Mouse (Mus musculus): ENCODE measurements around the gene Tulp1. TPM values are rescaled to one million over a fixed set of nuclear protein-coding genes. Genes with fewer than 3 reads are reported as not detected.
"Not testable (repeated sequence)": the region's sequence is repeated elsewhere in the genome, so short reads cannot be mapped to it uniquely, and the experiment has no call there.

The Tulp1 gene
- total RNA-seq, 2 experiments from 2014 or later, result not detected

DNA sequence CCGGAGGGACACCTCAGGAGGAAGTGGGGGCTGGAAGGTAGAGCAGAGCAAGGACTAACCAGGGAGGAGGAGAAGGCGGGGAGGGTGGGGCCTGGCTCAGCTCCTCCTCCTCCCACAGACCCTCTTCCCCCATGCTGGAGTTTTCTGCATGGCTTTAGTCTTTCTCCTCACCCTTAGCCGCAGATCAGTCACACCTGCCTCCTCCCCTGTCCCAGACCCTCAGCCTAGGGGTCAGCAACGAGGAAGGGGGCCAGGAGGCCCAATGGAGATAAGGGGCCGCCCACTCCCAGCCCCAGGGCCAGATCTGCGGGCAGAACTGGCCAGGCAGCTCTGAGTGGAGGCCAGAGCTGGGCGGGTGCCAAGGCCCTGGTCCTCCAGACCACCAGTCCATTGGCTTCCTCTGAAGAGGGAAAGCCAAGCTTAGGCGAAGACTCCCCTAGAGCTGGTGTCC is 19.7 kb downstream of the Tulp1 start:
- DNase-seq (ENCODE audit: low spot score in 2 of 2), result no peak
- intact Hi-C loops (cut with DNase I), result no loop called here

DNA sequence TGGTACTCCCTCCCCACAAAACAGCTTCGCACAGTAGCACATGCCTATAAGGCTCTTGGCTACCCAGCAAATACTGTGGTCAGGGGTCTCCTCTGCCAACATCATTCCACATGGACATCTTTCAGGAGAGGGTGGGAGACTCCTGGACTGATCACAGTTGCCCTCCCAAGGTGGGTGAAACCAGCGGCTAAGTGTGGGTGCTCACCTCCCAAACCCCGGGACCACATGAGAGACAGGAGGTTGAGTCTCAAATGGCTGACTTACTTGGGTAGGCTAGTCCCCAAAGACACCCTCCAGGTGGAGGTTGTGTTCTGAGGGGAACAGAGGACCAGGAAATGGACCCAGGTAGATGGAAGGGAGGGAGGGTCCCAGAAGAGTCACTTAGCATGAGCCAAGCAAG is 20.4 kb downstream of the Tulp1 start:
- DNase-seq (ENCODE audit: low spot score in 2 of 2), result no peak
- intact Hi-C loops (cut with DNase I), result no loop called here

DNA sequence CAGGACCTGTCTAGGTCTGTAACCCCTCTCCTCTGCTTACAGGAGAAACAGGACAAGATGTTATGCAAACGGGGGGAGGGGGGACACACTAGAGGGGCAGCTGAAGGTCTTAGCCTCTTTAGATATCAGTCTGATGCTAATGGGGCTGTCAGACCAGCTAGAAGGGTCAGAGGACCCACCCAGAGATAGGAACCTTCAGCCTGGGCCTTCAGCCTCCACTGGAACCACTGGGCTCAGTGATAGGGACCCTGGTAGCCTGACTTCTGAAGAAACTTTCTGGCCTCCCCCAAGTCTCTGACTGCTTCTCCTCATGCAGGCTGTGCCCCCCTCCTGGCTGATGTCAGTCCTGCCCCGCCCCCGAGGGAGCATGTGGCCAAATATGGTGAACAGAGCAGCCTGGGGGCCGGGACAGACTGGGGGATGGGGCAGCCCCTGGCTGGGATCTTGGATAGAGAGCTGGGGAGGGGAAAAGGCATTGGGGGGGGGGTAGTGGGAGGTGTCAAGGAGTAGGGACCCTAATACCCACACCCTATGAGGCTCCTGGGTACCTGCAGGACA is 20.9 kb downstream of the Tulp1 start:
- intact Hi-C loops (cut with DNase I), result no loop called here
- DNase-seq (ENCODE audit: low spot score in 2 of 2), result no peak

DNA sequence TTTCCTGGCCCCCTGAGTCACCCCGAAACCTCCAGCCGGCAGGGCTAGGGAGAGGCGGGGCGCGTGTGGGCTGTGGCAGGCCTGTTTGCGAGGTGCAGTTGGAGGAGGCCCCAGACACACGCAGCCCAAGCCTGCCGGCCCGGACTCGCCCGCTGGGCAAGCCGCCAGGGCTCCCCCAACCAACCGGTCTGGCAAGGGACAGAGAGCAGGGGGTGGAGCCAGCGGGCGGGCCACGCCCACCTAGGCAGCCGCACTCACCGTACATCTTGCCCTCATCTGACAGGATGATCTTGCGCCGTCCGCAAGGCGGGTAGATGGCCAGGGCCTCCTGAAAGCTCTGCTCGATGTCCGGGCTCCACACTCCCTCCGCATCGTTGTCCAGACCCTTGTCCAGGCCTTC is 23.9 kb downstream of the Tulp1 start:
- peak; percentile 51 to 53 for DNase-seq (ENCODE audit: low spot score in 2 of 2)
- intact Hi-C loops (cut with DNase I), result no loop called here

DNA sequence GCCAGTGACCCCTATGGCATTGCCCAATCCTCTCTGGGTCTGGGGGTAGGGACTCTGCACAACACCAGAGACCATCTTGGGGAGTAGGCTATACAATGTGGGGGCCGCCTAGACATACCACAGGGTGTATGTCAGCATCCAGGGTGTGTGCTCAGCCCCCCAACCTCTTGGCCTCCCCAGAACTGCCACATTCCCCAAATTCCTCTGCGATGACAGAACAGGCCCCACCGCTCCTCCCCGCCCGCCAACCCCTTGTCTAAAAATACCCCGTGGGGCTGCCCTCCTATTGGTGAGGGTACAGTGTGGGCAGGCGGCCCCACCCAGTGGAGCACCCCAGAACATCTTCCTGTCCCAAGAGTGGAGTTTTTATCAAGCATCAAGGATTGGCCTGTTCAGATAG is 24.4 kb downstream of the Tulp1 start:
- intact Hi-C loops (cut with DNase I), result no loop called here
- no peak for DNase-seq (ENCODE audit: low spot score in 2 of 2)

DNA sequence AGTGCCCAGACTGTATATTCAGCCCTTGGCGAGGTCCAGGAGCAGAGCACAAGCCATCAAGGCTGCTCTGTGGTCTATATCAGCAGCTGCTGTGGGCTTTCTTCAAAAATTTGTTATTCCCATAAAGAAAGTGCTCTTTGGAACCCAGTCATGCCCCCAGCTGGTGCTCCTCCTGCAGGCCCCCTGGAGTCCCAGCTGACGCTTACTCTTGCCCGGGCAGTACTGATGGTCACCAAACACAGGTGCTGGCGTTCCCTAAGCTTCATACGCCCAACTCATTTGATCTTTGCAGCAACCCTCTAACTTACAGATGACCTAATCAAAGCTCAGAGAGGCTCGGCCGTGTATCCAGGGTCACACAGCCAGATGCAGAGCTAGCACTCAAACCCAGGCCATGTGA is 27.5 kb downstream of the Tulp1 start:
- intact Hi-C loops (cut with DNase I), result no loop called here
- no peak for DNase-seq (ENCODE audit: low spot score in 2 of 2)

DNA sequence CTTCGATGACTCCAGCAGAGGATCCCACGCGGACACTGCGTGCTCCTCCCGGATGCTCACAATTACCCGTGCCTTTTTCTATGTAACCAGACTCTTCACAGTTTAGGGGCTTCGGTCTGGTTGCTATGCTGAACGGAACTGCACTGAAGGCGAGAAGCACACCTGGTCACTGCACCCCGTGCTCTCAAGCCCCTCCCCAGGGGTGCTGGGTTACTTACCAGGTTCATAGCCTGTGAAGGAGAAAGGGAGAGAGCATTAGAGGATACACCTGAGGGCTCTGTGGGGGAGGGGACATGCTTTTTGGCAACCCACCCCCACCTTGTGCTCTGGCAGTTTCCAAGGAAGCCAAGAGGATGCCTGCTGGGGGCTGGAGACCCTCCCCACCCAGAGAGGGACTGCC is 29.8 kb downstream of the Tulp1 start:
- intact Hi-C loops (cut with DNase I), result no loop called here
- no peak for DNase-seq (ENCODE audit: low spot score in 2 of 2)

DNA sequence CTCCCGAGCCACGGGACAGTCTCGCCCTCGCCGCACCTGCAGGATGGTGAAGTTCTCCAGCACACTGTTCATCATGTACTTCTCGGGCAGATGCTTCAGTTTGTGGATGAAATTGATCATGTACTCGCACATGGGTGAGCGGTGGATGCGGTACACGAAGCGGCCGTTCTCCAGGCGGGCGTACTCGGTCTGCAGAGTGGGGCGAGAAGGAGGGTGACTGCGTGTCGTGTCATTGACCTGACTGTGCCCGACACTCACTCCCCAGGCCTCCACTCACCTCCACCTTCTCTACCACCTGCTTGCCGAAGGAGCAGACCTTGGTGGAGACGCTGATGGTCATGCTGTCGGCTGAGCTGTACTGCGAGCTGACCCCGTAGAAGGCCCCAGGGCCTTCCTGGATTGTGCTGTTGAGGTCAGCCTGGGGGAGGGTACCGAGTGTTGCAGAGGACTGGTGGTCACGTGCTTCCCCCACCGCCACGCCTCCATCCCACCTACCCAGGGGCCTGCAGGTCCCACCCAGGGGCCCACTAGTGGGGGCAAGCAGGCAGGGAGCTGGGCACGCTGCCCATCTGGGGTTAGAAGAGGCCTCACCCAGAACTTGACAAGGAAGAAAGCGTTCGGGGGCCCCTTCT is 32.0 kb downstream of the Tulp1 start:
- DNase-seq (ENCODE audit: low spot score in 2 of 2), result no peak
- intact Hi-C loops (cut with DNase I), result no loop called here

DNA sequence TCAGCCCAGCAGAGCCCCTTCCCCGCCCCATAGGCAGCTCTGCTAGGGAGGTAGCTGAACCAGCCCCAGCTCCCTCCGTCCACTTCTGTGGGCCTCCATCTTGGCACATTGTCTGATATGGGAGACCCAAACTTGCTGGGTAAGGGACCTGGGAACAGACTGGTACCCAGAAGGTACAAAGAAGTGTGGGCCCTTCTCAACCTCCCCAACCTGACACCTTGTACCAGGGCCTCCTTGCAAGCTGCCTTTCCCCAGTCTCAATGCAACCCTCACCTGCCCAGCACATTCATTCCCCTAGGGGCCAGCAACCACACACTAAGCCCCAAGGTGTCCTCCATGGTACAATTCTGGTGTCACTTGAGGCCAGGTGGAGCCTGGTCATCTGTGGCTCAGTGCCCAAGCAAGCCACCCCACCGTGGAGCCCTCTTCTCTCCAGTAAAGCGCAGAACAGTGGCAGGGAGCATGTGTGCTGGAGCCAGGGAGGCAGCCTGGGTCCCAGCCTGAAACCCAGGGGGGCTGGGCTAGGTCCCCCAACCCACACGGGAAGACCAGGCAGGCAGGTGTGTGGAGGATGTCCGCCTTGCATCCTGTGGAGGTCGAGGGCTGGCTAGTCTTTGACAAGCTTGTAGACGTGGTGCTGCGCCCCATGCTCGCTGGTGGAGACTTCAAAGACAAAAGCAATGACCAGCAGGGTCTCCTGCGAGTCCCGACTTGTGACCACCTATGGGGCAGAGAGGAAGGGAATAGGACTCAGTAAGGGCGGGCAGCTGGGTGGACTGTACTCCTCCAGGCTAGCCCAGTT is 32.7 kb downstream of the Tulp1 start:
- intact Hi-C loops (cut with DNase I), result no loop called here
- no peak for DNase-seq (ENCODE audit: low spot score in 2 of 2)

DNA sequence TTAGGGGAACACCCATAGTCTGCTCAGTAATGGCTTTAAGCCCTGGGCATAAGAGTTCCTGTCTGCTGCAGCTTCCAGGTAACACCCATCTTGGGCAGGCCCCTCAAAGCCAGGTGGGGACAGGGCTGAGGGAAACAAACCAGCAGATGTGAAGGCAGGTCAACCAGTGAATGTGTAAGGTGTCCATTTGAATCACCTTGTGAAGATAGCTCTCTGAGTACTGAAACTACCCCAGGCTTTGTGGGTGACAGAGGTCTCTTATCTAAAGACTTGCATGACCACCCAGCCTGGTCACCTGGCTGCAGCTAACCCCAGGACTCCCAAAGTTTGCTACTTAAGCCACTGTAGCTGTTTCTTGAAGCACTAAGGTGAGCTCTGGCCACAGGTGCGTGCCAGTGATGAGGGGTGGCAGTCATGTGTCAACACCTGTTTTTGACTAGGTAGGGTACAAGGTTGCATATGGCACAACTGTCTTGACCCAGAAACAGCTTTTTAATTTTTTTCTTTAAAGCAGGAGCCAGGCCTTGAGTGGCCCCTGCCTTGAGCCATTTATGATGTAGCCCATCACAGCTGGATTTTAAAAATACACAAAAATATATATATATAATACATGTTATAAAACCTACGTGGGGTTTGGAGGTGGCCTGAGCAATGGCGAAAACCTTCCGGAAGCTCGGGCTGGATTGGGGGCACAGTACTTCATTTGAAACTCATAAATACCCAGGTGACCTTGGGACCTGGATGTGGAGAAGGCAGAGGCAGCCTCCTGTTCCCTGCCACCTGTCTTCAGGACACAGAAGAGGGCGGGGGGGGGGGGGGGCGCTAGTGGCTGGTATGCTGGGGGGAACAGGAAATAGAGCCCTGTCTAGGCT is 33.5 kb downstream of the Tulp1 start:
- intact Hi-C loops (cut with DNase I), result no loop called here
- no peak for DNase-seq (ENCODE audit: low spot score in 2 of 2)

DNA sequence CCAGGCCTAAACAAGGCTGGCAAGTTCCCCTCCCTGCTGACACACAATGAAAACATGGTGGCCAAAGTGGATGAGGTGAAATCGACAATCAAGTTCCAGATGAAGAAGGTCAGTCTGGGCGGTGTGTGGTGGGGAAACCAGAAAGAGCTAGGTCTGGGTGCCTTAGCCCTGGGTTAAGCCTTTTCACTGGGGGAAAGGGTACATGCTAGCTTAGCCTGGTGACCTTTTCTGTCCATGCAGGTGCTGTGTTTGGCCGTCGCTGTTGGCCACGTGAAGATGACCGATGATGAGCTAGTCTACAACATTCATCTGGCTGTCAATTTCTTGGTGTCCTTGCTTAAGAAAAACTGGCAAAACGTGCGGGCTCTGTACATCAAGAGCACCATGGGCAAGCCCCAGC is 34.4 kb downstream of the Tulp1 start:
- intact Hi-C loops (cut with DNase I); DNase-seq (ENCODE audit: low spot score in 2 of 2): not testable (repeated sequence)

DNA sequence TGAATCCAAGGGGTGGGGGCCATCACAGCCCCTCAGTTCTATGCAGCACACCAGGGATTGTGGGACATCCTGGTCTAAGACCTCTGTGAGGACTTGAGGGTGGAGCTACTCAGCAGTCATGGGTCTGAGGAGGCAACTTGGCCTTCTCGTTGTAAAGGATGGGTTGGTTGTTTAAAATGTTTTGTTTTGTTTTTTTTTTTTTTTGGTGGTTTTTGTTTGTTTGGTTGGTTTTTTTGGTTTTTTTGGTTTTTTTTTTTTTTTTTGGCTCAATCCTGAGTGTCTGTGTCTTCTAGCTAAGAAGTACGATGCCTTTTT is 34.8 kb downstream of the Tulp1 start:
- intact Hi-C loops (cut with DNase I), result no loop called here
- DNase-seq (ENCODE audit: low spot score in 2 of 2), result no peak

DNA sequence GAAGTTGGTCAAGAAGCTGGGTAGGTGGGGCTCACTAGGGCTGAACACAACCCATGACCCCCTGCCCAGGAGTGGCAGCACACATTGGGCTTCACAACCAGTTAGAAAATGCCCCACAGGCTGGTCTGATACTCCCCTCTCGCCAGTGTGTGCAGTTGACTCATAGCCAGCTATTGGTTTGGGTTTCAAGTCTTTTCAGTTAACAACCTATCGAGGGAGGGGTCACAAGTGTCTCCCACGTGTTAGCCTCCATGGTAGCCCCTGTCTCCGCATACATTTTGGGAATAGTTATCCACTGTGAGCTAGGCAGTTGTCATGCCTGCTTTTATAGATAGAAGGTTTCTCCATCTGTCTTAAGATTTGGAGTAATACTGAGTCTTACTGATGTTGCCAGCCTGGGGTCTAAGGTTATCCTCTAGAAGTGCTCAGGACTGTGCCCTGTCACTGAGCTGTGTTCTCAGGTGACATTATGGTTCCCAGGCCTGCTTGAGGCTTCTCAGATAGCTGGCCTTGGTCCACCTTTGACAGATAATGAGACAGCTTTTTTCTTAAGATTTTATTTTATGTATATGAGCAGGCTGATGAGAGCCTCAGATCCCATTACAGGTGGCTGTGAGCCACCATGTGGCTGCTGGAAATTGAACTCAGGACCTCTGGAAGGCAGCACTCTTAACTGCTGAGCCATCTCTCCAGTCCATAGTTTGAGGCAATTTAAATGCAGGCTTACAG is 35.4 kb downstream of the Tulp1 start:
- DNase-seq (ENCODE audit: low spot score in 2 of 2), result no peak

DNA sequence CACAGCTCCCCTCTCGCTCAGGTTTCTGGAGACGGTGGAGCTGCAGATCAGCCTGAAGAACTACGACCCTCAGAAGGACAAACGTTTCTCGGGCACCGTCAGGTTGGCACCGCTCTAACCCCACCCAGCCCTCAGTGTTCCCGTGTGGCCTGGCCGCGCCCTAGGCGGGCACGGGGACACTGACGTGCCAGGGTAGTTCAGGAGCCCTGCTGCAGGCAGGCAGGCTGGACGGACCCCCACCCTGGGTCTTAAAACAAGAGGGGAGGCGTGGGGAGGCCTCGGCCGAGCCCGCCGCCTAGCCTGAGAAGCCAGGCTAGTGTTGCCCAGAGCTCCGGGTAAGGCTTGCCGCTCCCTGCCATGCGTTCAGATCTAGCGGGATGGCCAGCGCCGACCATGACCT is 36.1 kb downstream of the Tulp1 start:
- no peak for DNase-seq (ENCODE audit: low spot score in 2 of 2)
- intact Hi-C loops (cut with DNase I), result loop anchor here (1.0 to 5.0 kb wide), 3 partner anchors 16 to 193 kb away; partner anchors contain the start of gene Fance

More for the DNA sequence above, 35.4 kb downstream of the Tulp1 start:
- intact Hi-C loops (cut with DNase I), result loop anchor here (5.0 kb wide), 2 partner anchors 102 to 193 kb away; no protein-coding TSS in a partner anchor

DNA sequence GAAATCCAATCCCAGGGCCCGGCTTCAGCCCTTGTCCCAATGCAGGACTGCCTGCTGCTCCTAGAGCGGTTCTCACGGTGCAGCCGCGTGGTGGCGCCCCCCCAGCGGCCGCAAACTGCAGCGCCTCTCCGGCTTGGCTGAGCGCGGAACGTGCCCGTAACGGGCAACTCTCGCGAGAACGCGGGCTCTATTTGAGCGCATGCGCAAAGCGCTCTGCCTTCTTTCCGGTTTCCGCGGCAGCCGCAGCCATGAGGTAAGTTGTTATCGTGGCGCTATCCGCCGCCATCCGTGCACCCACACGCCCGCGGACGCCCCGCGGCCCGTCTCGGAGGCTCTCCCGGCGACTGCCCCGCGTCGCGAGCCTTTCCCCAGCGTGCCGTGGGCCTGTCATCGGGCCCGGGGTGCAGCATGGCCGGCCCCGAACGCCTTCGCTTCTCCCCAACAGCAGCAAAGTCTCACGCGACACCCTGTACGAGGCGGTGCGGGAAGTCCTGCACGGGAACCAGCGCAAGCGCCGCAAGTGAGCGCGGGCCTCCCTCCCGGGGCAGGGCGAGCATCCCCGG is 36.6 kb downstream of the Tulp1 start, which contains the start of gene Rpl10a:
TSS of gene Rpl10a (plus strand) at position 106 of the 563 bp plus-strand sequence.
- peak; percentile 96 to 97 for DNase-seq (ENCODE audit: low spot score in 2 of 2)
- intact Hi-C loops (cut with DNase I), result loop anchor here (1.0 to 5.0 kb wide), 3 partner anchors 15 to 194 kb away; partner anchors contain the start of gene Fance

DNA sequence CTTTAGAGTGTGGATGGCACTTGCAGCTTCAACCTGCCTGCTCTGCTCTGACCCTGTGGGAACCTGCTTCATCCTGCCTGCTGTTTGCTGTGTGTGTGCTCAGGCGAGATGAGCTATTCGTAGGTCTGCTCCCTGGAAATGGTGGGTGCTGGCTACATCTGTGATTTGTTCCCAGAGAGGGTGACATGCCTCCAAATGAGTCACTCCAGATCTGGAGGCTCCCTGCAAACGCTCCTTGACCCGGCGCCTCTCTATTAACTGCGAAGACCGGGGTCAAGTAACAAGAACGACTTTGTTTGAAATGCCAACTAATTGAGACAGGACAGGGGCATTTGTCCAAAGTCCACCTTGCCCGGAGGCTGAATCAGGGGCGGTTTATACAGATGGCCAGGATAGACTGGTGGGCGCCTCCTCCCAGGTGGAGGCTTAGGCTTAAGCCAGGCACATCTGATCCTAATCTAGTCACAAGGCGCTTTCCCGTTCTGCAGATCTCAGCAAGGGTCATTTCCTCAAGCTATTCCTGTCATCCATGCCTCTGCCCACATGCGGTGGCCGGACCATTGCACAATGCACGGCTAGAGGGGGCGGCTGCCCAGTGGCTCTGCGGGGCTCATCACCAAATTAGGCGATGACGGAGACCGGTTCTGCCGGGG is 37.2 kb downstream of the Tulp1 start:
- intact Hi-C loops (cut with DNase I), result loop anchor here (1.0 to 5.0 kb wide), 3 partner anchors 14 to 195 kb away; partner anchors contain the start of gene Fance
- DNase-seq (ENCODE audit: low spot score in 2 of 2), result peak in 1 of 2 experiments; percentile 47

DNA sequence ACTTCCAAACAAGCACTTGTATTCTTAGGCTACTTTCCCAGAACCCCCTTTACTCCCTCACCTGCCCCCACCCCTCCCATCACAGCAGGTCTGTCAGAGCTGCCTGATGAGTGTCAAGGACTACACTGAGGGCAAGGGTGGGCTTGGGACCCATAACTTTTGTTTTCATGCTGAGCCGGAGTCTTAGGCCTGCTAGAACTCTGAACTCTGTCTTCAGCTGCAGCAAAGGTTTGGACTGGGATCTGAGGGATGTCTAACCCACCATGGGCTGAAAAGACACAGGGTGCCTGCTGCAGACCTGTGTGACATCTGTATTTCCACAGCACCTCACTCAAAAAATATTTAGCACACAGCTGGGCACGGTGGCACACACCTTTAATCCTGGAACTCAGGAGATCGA is 38.1 kb downstream of the Tulp1 start:
- DNase-seq (ENCODE audit: low spot score in 2 of 2), result no peak
- intact Hi-C loops (cut with DNase I), result loop anchor here (5.0 kb wide), 2 partner anchors 100 to 195 kb away; no protein-coding TSS in a partner anchor

DNA sequence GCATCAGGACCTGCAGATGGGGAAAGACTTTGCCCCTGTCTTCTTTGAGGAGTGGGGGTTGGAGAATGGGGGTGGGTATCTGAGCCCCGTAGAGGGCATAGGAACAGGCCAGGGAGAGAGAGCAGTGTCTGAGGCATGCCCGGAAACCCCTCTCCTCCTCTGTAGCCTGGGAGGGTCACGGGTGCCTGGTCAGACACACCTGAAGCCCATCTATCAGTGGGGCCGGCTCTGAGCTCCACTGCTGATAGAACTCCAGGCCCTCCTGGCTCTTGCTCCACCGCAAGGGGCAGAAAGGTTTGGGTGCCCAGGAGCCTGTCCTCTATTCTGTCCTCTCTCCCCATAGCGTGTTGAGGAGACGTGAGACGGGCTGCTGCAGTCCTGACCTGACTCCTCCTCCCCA is 39.3 kb downstream of the Tulp1 start:
- intact Hi-C loops (cut with DNase I), result loop anchor here (5.0 kb wide), 2 partner anchors 98 to 197 kb away; no protein-coding TSS in a partner anchor

More for the DNA sequence above, 39.3 kb downstream of the Tulp1 start:
- no peak for DNase-seq (ENCODE audit: low spot score in 2 of 2)
